Mouse (Mus musculus): ENCODE data around the gene Ubl3. TPM values are rescaled to one million over a fixed set of nuclear protein-coding genes. Genes with fewer than 3 reads are reported as not detected.

Gene Ubl3
- total and polyA plus RNA-seq, 2 experiments from 2014 or later = 79.3 to 122 TPM

- Histone ChIP-seq H3K27ac (ENCODE audit: low read depth, low read length) (no peak overlapping the region), H3K27me3 (ENCODE audit: insufficient read depth, low read length) (no peaks in the 10 kb centered on the region), H3K4me2 (ENCODE audit: low read depth) (no peak overlapping the region), H3K9me3 (ENCODE audit: low read length) (no peaks in the 10 kb centered on the region), H3K36me3 (ENCODE audit: insufficient read depth) (no peaks in the 10 kb centered on the region), H3K4me1 (ENCODE audit: insufficient read depth) (no peaks in the 10 kb centered on the region), H3K4me3 (ENCODE audit: low read depth, low read length) (no peak overlapping the region), H3K9ac (no peak overlapping the region)
- DNase-seq = no peak
- no peak for TF ChIP-seq CTCF (IDR thresholded peaks at IDR 0.05; ENCODE audit: low read depth)
- 60% methylated on average over 7 of the region's 7 CpGs for WGBS
- no peak for ATAC-seq
Measured at GRCm38 (mm10) chr5:148591448-148591862, 38.9 kb upstream of the Ubl3 start.

DNA sequence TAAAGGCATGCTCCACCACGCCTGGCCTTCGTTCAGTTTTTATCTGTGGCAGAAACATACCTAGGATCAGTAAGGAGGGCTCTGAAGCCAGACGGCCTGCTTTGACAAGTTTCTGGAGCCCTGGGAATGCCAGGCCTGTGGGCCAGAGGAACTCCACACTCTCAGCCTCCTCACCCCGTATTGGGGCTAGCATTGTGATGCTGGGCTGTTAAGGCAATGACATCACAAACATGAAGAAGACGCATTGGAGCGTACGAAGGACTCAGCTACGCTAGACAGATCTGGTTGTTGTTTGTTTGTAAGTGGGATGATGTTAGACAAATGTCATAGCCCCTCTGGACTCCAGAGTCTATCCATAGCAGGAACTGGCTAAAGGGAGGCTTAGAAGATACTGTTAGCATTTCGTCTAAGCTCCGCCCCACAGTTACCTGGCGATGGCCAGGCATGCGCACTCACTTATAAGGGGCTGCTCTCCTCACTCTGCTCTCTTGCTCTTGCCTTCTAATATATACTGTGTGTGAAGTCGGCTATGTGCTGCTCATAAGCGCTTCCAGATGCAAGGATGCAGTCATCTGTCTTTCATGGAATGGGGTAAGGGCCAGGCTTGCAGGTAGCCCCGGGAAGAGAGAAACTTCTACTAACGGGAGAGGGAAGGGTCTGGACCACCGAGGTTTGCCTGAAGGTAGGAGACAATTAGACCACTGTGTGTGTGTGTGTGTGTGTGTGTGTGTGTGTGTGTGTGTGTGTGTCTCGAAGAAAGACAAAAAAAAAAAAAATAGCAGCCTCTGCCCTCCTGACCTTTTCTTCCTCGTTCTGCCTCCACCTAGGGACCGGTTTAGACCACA, 38.2 kb upstream of the Ubl3 start:
- H3K4me1 ChIP-seq (ENCODE audit: insufficient read depth) = no peaks in the 10 kb centered on the region
- no peak overlapping the region for H3K4me3 ChIP-seq (ENCODE audit: low read depth, low read length)
- H3K36me3 ChIP-seq (ENCODE audit: insufficient read depth) = no peaks in the 10 kb centered on the region
- no peak overlapping the region for H3K27ac ChIP-seq (ENCODE audit: low read depth, low read length)
- no peak overlapping the region for H3K9ac ChIP-seq
- no peak for TF ChIP-seq CTCF (IDR thresholded peaks at IDR 0.05; ENCODE audit: low read depth)
- ATAC-seq (no peak), DNase-seq (no peak)
- no peaks in the 10 kb centered on the region for H3K9me3 ChIP-seq (ENCODE audit: low read length)
- H3K4me2 ChIP-seq (ENCODE audit: low read depth) = no peak overlapping the region
- WGBS = 74% methylated on average over 19 of the region's 20 CpGs
- H3K27me3 ChIP-seq (ENCODE audit: insufficient read depth, low read length) = no peaks in the 10 kb centered on the region

GRCm38 (mm10) chr5:148588987-148589386, 36.4 kb upstream of the Ubl3 start:
- Histone ChIP-seq H3K27me3 (ENCODE audit: insufficient read depth, low read length) (no peaks in the 10 kb centered on the region), H3K9ac (no peak overlapping the region), H3K36me3 (ENCODE audit: insufficient read depth) (no peaks in the 10 kb centered on the region), H3K4me2 (ENCODE audit: low read depth) (no peak overlapping the region), H3K4me3 (ENCODE audit: low read depth, low read length) (no peak overlapping the region), H3K27ac (ENCODE audit: low read depth, low read length) (no peak overlapping the region), H3K4me1 (ENCODE audit: insufficient read depth) (no peaks in the 10 kb centered on the region), H3K9me3 (ENCODE audit: low read length) (no peaks in the 10 kb centered on the region)
- no peak for TF ChIP-seq CTCF (IDR thresholded peaks at IDR 0.05; ENCODE audit: low read depth)
- DNase-seq (no peak), ATAC-seq (no peak)
- 76% methylated on average over 3 of the region's 3 CpGs for WGBS

GRCm38 (mm10) chr5:148588142-148588650, 35.6 kb upstream of the Ubl3 start:
- no peaks in the 10 kb centered on the region for H3K36me3 ChIP-seq (ENCODE audit: insufficient read depth)
- no peak overlapping the region for H3K27ac ChIP-seq (ENCODE audit: low read depth, low read length)
- ATAC-seq (no peak), DNase-seq (no peak)
- no peaks in the 10 kb centered on the region for H3K4me1 ChIP-seq (ENCODE audit: insufficient read depth)
- H3K9me3 ChIP-seq (ENCODE audit: low read length) = no peaks in the 10 kb centered on the region
- H3K27me3 ChIP-seq (ENCODE audit: insufficient read depth, low read length) = no peaks in the 10 kb centered on the region
- no peak overlapping the region for H3K4me3 ChIP-seq (ENCODE audit: low read depth, low read length)
- H3K4me2 ChIP-seq (ENCODE audit: low read depth) = no peak overlapping the region
- no peak overlapping the region for H3K9ac ChIP-seq
- TF ChIP-seq CTCF (IDR thresholded peaks at IDR 0.05; ENCODE audit: low read depth) = no peak
- 21% methylated on average over 6 of the region's 6 CpGs for WGBS

- no peak for TF ChIP-seq CTCF (IDR thresholded peaks at IDR 0.05; ENCODE audit: low read depth)
- no peak overlapping the region for H3K9ac ChIP-seq
- ATAC-seq (no peak), DNase-seq (no peak)
- no peak overlapping the region for H3K4me3 ChIP-seq (ENCODE audit: low read depth, low read length)
- H3K4me2 ChIP-seq (ENCODE audit: low read depth) = no peak overlapping the region
- 96% methylated on average over 13 of the region's 13 CpGs for WGBS
- no peaks in the 10 kb centered on the region for H3K27me3 ChIP-seq (ENCODE audit: insufficient read depth, low read length)
- no peaks in the 10 kb centered on the region for H3K4me1 ChIP-seq (ENCODE audit: insufficient read depth)
- no peaks in the 10 kb centered on the region for H3K9me3 ChIP-seq (ENCODE audit: low read length)
- H3K36me3 ChIP-seq (ENCODE audit: insufficient read depth) = no peaks in the 10 kb centered on the region
- H3K27ac ChIP-seq (ENCODE audit: low read depth, low read length) = no peak overlapping the region
Measured at GRCm38 (mm10) chr5:148580388-148580985, 27.9 kb upstream of the Ubl3 start.

- no peak overlapping the region for H3K27ac ChIP-seq (ENCODE audit: low read depth, low read length)
- H3K9ac ChIP-seq = no peak overlapping the region
- no peak overlapping the region for H3K4me3 ChIP-seq (ENCODE audit: low read depth, low read length)
- TF ChIP-seq CTCF (IDR thresholded peaks at IDR 0.05; ENCODE audit: low read depth) = peak; percentile 23; the same call in 1 of the 2 replicates
- no peak overlapping the region for H3K4me2 ChIP-seq (ENCODE audit: low read depth)
- H3K4me1 ChIP-seq (ENCODE audit: insufficient read depth) = no peaks in the 10 kb centered on the region
- H3K9me3 ChIP-seq (ENCODE audit: low read length) = no peaks in the 10 kb centered on the region
- WGBS = 89% methylated on average over 2 of the region's 2 CpGs
- DNase-seq = no peak
- no peaks in the 10 kb centered on the region for H3K27me3 ChIP-seq (ENCODE audit: insufficient read depth, low read length)
- no peaks in the 10 kb centered on the region for H3K36me3 ChIP-seq (ENCODE audit: insufficient read depth)
- ATAC-seq = no peak
Measured at GRCm38 (mm10) chr5:148579156-148579555, 26.6 kb upstream of the Ubl3 start.

GRCm38 (mm10) chr5:148578353-148578752, 25.8 kb upstream of the Ubl3 start:
- H3K9ac ChIP-seq = no peak overlapping the region
- no peaks in the 10 kb centered on the region for H3K27me3 ChIP-seq (ENCODE audit: insufficient read depth, low read length)
- H3K4me2 ChIP-seq (ENCODE audit: low read depth) = no peak overlapping the region
- H3K9me3 ChIP-seq (ENCODE audit: low read length) = no peaks in the 10 kb centered on the region
- no peaks in the 10 kb centered on the region for H3K36me3 ChIP-seq (ENCODE audit: insufficient read depth)
- WGBS = 73% methylated on average over 8 of the region's 8 CpGs
- no peak for DNase-seq
- H3K4me3 ChIP-seq (ENCODE audit: low read depth, low read length) = no peak overlapping the region
- no peak for ATAC-seq
- no peak overlapping the region for H3K27ac ChIP-seq (ENCODE audit: low read depth, low read length)
- no peaks in the 10 kb centered on the region for H3K4me1 ChIP-seq (ENCODE audit: insufficient read depth)
- no peak for TF ChIP-seq CTCF (IDR thresholded peaks at IDR 0.05; ENCODE audit: low read depth)

Measured in forebrain, postnatal 0 days (tissue).